Mouse (Mus musculus) liver, embryonic 14.5 days (tissue): Measurements from ENCODE around the gene Gm26661. TPM values are rescaled to one million over a fixed set of nuclear protein-coding genes. Genes with fewer than 3 reads are reported as not detected.

Experiments
- ATAC-seq: fragments of 200-750 bp; cut with Nextera tagmentation; 2 replicates; pipeline ENCODE4 v1.8.0; 2017; ENCODE audit warnings: moderate number of reproducible peaks, mild to moderate bottlenecking, moderate library complexity; ENCODE audit not compliant: insufficient read depth
- DNase-seq, 3 experiments: peaks; one replicate each; pipeline ENCODE4 v3.0.0-alpha.2; 2012 to 2013; ENCODE audit warnings: low read depth in 3 of 3, low spot score in 3 of 3
- H3K27ac ChIP-seq: fragments of 300-500 bp; sonication (generic); 2 replicates; pipeline ENCODE4 v1.5.1; 2014; ENCODE audit warnings: moderate library complexity, mild to moderate bottlenecking, control low read depth, inconsistent platforms
- H3K27me3 ChIP-seq: fragments of 300-500 bp; sonication (generic); 2 replicates; pipeline ENCODE4 v1.6.1; 2014; ENCODE audit warnings: mild to moderate bottlenecking, low read length, moderate library complexity; ENCODE audit not compliant: control insufficient read depth, insufficient read depth
- H3K36me3 ChIP-seq: fragments of 300-500 bp; sonication (generic); replicated peaks from 2 replicates; pipeline ENCODE4 v1.6.1; 2014; ENCODE audit warnings: low read depth; ENCODE audit not compliant: control insufficient read depth, insufficient read depth
- H3K4me1 ChIP-seq, 2 experiments: fragments of 200-500 bp in 1 of 2; fragments of 300-500 bp in 1 of 2; sonication (generic) in 1 of 2; replicated peaks; 2 replicates each; pipeline ENCODE4 v1.6.1; 2012 to 2014; ENCODE audit warnings: antibody characterized with exemption in 1 of 2, inconsistent platforms in 1 of 2, low read length in 1 of 2; ENCODE audit not compliant: control insufficient read depth in 2 of 2, insufficient read depth in 2 of 2
- H3K4me2 ChIP-seq: fragments of 300-500 bp; sonication (generic); 2 replicates; pipeline ENCODE4 v1.6.1; 2014; ENCODE audit warnings: low read depth, mild to moderate bottlenecking, control low read depth, moderate library complexity
- H3K4me3 ChIP-seq, 2 experiments: fragments of 200-500 bp in 1 of 2; fragments of 300-500 bp in 1 of 2; sonication (generic) in 1 of 2; 2 replicates each; pipeline ENCODE4 v1.5.1; 2012 to 2014; ENCODE audit warnings: low read depth in 2 of 2, low read length in 2 of 2, mild to moderate bottlenecking in 2 of 2, control low read depth in 1 of 2, inconsistent platforms in 1 of 2, moderate library complexity in 1 of 2; ENCODE audit not compliant: insufficient read depth in 1 of 2
- H3K9ac ChIP-seq: fragments of 300-500 bp; sonication (generic); replicated peaks from 2 replicates; pipeline ENCODE4 v1.6.1; 2014; ENCODE audit warnings: mild to moderate bottlenecking, control low read depth, moderate library complexity
- H3K9me3 ChIP-seq: fragments of 300-500 bp; sonication (generic); 2 replicates; pipeline ENCODE4 v1.6.1; 2016; ENCODE audit warnings: low read length, mixed read lengths; ENCODE audit not compliant: control insufficient read depth
- CTCF ChIP-seq: IDR thresholded peaks from 2 replicates; pipeline ENCODE4 v1.5.1; 2016; ENCODE audit warnings: antibody characterized with exemption, low read depth, control low read depth
- EP300 ChIP-seq: IDR thresholded peaks from 2 replicates; pipeline ENCODE4 v1.6.1; 2016; ENCODE audit warnings: antibody characterized with exemption, low read depth
- WGBS: fragments of 180-500 bp; shearing (Covaris S2); extraction: QIAGEN DNeasy Blood & Tissue Kit; methylation state at CpG from one replicate; pipeline ENCODE4 v1.1.7; 2014; ENCODE audit not compliant: insufficient replicate concordance; 5-methylcytosine and 5-hydroxymethylcytosine counted together
- polyA plus RNA-seq, 2 experiments: library from polyadenylated mRNA; depleted of rRNA in 1 of 2; stranded (reverse) in 1 of 2; unstranded in 1 of 2; fragments of >200 nt; fragmentation: Nextera tagmentation in 1 of 2; extraction: Ambion mirVana in 1 of 2; gene quantifications; 2 replicates each; pipeline versions ENCODE4 v1.2.1 to v1.2.3; 2012 to 2014

Gene Gm26661
- polyA plus RNA-seq, 2 experiments, result not detected

- no peak overlapping the region for H3K27ac ChIP-seq
- no peaks in the 10 kb centered on the region for H3K27me3 ChIP-seq
- ATAC-seq (no peak), DNase-seq (no peak)
- no peak overlapping the region for H3K9ac ChIP-seq
- H3K9me3 ChIP-seq, result no peaks in the 10 kb centered on the region
- no peaks in the 10 kb centered on the region for H3K4me1 ChIP-seq
- H3K36me3 ChIP-seq, result no peaks in the 10 kb centered on the region
- H3K4me2 ChIP-seq, result no peak overlapping the region
- no peak overlapping the region for H3K4me3 ChIP-seq
- TF ChIP-seq CTCF, result no peak
- TF ChIP-seq EP300, result no peak
Measured at GRCm38 (mm10) chr14:7800611-7801010, 9.2 kb downstream of the Gm26661 start.

- no peak overlapping the region for H3K4me3 ChIP-seq
- H3K36me3 ChIP-seq, result no peaks in the 10 kb centered on the region
- 14% methylated on average over 4 of the region's 4 CpGs for WGBS
- H3K4me1 ChIP-seq, result no peaks in the 10 kb centered on the region
- H3K9me3 ChIP-seq, result no peaks in the 10 kb centered on the region
- no peak for ATAC-seq
- no peak overlapping the region for H3K27ac ChIP-seq
- H3K4me2 ChIP-seq, result no peak overlapping the region
- DNase-seq, result no peak
- TF ChIP-seq CTCF (peak; percentile 56), EP300 (no peak)
- no peaks in the 10 kb centered on the region for H3K27me3 ChIP-seq
- H3K9ac ChIP-seq, result no peak overlapping the region
Measured at GRCm38 (mm10) chr14:7801831-7802230, 10.4 kb downstream of the Gm26661 start.

GRCm38 (mm10) chr14:7803874-7804557, 12.6 kb downstream of the Gm26661 start:
- Histone ChIP-seq H3K4me1 (no peaks in the 10 kb centered on the region; a peak in 1 of 4 replicates), H3K4me2 (no peak overlapping the region), H3K9ac (no peak overlapping the region), H3K9me3 (no peaks in the 10 kb centered on the region), H3K4me3 (no peak overlapping the region), H3K36me3 (no peaks in the 10 kb centered on the region), H3K27me3 (no peaks in the 10 kb centered on the region), H3K27ac (no peak overlapping the region)
- no peak for DNase-seq
- no peak for ATAC-seq
- WGBS, result 15% methylated on average over 4 of the region's 4 CpGs
- TF ChIP-seq CTCF (no peak), EP300 (no peak)

- no peak overlapping the region for H3K4me3 ChIP-seq
- H3K27me3 ChIP-seq, result no peaks in the 10 kb centered on the region
- no peaks in the 10 kb centered on the region; a peak in 1 of 4 replicates for H3K4me1 ChIP-seq
- DNase-seq (no peak), ATAC-seq (no peak)
- H3K9ac ChIP-seq, result no peak overlapping the region
- H3K36me3 ChIP-seq, result no peaks in the 10 kb centered on the region
- no peaks in the 10 kb centered on the region for H3K9me3 ChIP-seq
- no peak overlapping the region for H3K27ac ChIP-seq
- H3K4me2 ChIP-seq, result no peak overlapping the region
- WGBS, result 68% methylated on average over 2 of the region's 2 CpGs
- TF ChIP-seq EP300 (no peak), CTCF (no peak)
Measured at GRCm38 (mm10) chr14:7804558-7804905, 13.1 kb downstream of the Gm26661 start.

GRCm38 (mm10) chr14:7807711-7808110, 16.3 kb downstream of the Gm26661 start:
- Histone ChIP-seq H3K4me1 (no peaks in the 10 kb centered on the region; a peak in 1 of 4 replicates), H3K9ac (no peak overlapping the region), H3K4me2 (no peak overlapping the region), H3K27ac (no peak overlapping the region), H3K27me3 (no peaks in the 10 kb centered on the region), H3K9me3 (no peaks in the 10 kb centered on the region), H3K36me3 (no peaks in the 10 kb centered on the region), H3K4me3 (no peak overlapping the region)
- ATAC-seq (no peak), DNase-seq (no peak)
- no peak for TF ChIP-seq CTCF
- no peak for TF ChIP-seq EP300
- WGBS, result 59% methylated on average over 4 of the region's 4 CpGs
